Mouse (Mus musculus): ENCODE measurements at regions not wholly inside any gene's neighbourhood (a gene's known extent, or its start where the extent isn't known, plus 50 kb on each side); places are given as distances from the start of the nearest gene placed in this dataset.

GRCm38 (mm10) chr4:8366978-8367377 lies 128.1 kb upstream of the Car8 start:
- H3K9ac ChIP-seq (ENCODE audit: low read depth, low read length), result no peak overlapping the region
- no peaks in the 10 kb centered on the region for H3K36me3 ChIP-seq (ENCODE audit: control insufficient read depth, insufficient read depth, low read length)
- H3K9me3 ChIP-seq (ENCODE audit: control insufficient read depth, low read length), result no peaks in the 10 kb centered on the region
- H3K4me1 ChIP-seq (ENCODE audit: control insufficient read depth, insufficient read depth, low read length), result no peaks in the 10 kb centered on the region; the same call in 1 of the 2 replicates
- 72% methylated on average over 4 of the region's 4 CpGs for WGBS
- no peak overlapping the region for H3K4me3 ChIP-seq (ENCODE audit: low read depth, low read length)
- no peak overlapping the region for H3K27ac ChIP-seq (replicated peaks; ENCODE audit: low read depth, low read length)
- ATAC-seq (ENCODE audit: low read depth) (no peak), DNase-seq (ENCODE audit: low spot score) (no peak)
- H3K4me2 ChIP-seq (ENCODE audit: low read depth, low read length), result no peak overlapping the region
- H3K27me3 ChIP-seq (replicated peaks; ENCODE audit: control insufficient read depth, insufficient read depth, low read length), result no peaks in the 10 kb centered on the region

DNA sequence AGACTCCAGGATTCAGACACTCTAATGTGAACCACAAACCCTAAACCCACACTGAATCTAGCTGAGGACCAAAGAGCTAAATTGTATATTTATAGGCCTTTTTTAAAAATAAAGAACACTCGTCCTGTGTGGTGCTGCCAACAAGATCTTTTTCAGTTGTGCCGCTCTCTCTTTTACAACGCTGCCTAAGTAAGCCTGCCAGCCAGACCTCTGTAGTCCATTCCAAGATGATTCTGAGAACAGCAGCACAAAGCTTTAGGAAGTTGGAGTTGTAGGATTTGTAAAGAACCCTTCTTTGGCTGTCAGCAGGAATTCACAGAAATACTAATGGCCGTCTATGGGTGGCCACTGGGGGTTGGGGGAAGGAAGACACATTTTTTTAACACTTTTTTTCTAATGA lies 123.6 kb upstream of the Car8 start:
- no peaks in the 10 kb centered on the region for H3K9me3 ChIP-seq (ENCODE audit: control insufficient read depth, low read length)
- DNase-seq (ENCODE audit: low spot score), result peak; percentile 46
- 34% methylated on average over 4 of the region's 4 CpGs for WGBS
- H3K36me3 ChIP-seq (ENCODE audit: control insufficient read depth, insufficient read depth, low read length), result no peaks in the 10 kb centered on the region
- H3K4me2 ChIP-seq (ENCODE audit: low read depth, low read length), result no peak overlapping the region
- no peak overlapping the region for H3K9ac ChIP-seq (ENCODE audit: low read depth, low read length)
- no peaks in the 10 kb centered on the region for H3K27me3 ChIP-seq (replicated peaks; ENCODE audit: control insufficient read depth, insufficient read depth, low read length)
- H3K4me1 ChIP-seq (ENCODE audit: control insufficient read depth, insufficient read depth, low read length), result no peaks in the 10 kb centered on the region; the same call in 1 of the 2 replicates
- H3K27ac ChIP-seq (replicated peaks; ENCODE audit: low read depth, low read length), result no peak overlapping the region
- no peak overlapping the region for H3K4me3 ChIP-seq (ENCODE audit: low read depth, low read length)
- peak; percentile 22; the same call in 1 of the 2 replicates for ATAC-seq (ENCODE audit: low read depth)

DNA sequence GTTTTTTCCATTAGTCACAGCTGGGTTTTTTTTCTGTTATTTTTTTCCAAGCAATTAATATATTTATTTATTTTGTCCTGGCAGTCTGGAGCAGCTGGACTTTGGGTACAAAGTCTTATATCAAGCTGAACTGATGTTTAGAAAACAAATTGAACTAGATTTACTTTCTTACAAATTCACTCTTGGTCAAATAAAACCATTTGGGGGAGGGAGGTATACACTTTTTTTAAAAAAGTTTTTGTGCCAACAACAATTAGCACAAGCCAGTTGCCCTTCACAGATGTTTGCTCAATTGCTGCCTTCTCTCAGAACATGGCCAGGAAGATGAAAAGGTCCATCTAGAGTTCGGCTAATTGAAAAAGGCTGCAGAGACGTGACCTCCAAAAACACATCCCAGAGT lies 123.1 kb upstream of the Car8 start:
- Histone ChIP-seq H3K36me3 (ENCODE audit: control insufficient read depth, insufficient read depth, low read length) (no peaks in the 10 kb centered on the region), H3K4me2 (ENCODE audit: low read depth, low read length) (no peak overlapping the region), H3K9me3 (ENCODE audit: control insufficient read depth, low read length) (no peaks in the 10 kb centered on the region), H3K27me3 (replicated peaks; ENCODE audit: control insufficient read depth, insufficient read depth, low read length) (no peaks in the 10 kb centered on the region), H3K9ac (ENCODE audit: low read depth, low read length) (no peak overlapping the region), H3K4me3 (ENCODE audit: low read depth, low read length) (no peak overlapping the region), H3K27ac (replicated peaks; ENCODE audit: low read depth, low read length) (no peak overlapping the region), H3K4me1 (ENCODE audit: control insufficient read depth, insufficient read depth, low read length) (no peaks in the 10 kb centered on the region; the same call in 1 of the 2 replicates)
- 30% methylated on average over 2 of the region's 2 CpGs for WGBS
- DNase-seq (ENCODE audit: low spot score) (no peak), ATAC-seq (ENCODE audit: low read depth) (no peak)

DNA sequence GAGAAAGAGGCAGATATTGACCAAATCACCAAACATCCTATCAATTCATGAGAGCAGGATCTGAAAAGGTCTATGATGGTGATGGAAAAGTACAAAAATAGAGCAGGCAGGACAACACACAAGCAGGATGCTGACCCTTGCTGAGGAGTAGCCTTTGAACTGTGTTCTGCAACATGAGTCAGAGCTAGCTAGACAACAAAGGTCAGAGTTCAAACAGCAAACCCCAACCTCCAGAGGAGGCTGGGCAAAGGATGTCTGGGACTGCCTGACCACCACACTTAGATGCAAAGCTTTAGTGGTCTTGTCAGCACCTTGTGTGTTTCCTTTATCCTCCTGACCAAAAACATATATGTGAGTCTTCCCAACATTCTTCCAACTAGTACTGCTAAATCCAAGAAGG lies 122.5 kb upstream of the Car8 start:
- DNase-seq (ENCODE audit: low spot score) (no peak), ATAC-seq (ENCODE audit: low read depth) (no peak)
- no peak overlapping the region for H3K4me3 ChIP-seq (ENCODE audit: low read depth, low read length)
- H3K27me3 ChIP-seq (replicated peaks; ENCODE audit: control insufficient read depth, insufficient read depth, low read length), result no peaks in the 10 kb centered on the region
- H3K27ac ChIP-seq (replicated peaks; ENCODE audit: low read depth, low read length), result no peak overlapping the region
- H3K36me3 ChIP-seq (ENCODE audit: control insufficient read depth, insufficient read depth, low read length), result no peaks in the 10 kb centered on the region
- no peak overlapping the region for H3K4me2 ChIP-seq (ENCODE audit: low read depth, low read length)
- no peaks in the 10 kb centered on the region; the same call in 1 of the 2 replicates for H3K4me1 ChIP-seq (ENCODE audit: control insufficient read depth, insufficient read depth, low read length)
- H3K9ac ChIP-seq (ENCODE audit: low read depth, low read length), result no peak overlapping the region
- H3K9me3 ChIP-seq (ENCODE audit: control insufficient read depth, low read length), result no peaks in the 10 kb centered on the region

DNA sequence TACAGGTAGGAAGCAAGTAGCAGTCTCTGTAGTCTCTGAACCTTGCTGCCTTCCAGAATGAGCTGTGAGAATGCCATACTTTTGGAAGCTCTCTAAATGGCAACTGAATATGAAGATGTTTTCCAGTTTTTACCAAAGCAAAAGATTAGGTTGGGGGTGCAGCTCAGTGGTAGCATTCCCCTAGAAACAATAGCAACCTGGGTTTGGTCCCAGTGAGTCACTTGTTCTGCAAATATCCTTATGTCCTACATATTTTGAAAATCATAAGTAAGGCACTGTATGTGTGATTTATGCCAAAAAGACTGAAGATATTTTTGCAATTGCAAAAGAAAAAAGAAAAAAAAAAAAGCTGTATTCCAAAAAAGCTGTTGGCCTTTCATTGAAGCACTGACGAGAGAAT lies 118.6 kb upstream of the Car8 start:
- Histone ChIP-seq H3K27me3 (replicated peaks; ENCODE audit: control insufficient read depth, insufficient read depth, low read length) (no peaks in the 10 kb centered on the region), H3K27ac (replicated peaks; ENCODE audit: low read depth, low read length) (no peak overlapping the region), H3K9me3 (ENCODE audit: control insufficient read depth, low read length) (no peaks in the 10 kb centered on the region), H3K4me3 (ENCODE audit: low read depth, low read length) (no peak overlapping the region), H3K9ac (ENCODE audit: low read depth, low read length) (no peak overlapping the region), H3K4me2 (ENCODE audit: low read depth, low read length) (no peak overlapping the region), H3K36me3 (ENCODE audit: control insufficient read depth, insufficient read depth, low read length) (no peaks in the 10 kb centered on the region), H3K4me1 (ENCODE audit: control insufficient read depth, insufficient read depth, low read length) (no peaks in the 10 kb centered on the region)
- WGBS, result 91% methylated on average over 1 of the region's 1 CpGs
- ATAC-seq (ENCODE audit: low read depth) (no peak), DNase-seq (ENCODE audit: low spot score) (no peak)

DNA sequence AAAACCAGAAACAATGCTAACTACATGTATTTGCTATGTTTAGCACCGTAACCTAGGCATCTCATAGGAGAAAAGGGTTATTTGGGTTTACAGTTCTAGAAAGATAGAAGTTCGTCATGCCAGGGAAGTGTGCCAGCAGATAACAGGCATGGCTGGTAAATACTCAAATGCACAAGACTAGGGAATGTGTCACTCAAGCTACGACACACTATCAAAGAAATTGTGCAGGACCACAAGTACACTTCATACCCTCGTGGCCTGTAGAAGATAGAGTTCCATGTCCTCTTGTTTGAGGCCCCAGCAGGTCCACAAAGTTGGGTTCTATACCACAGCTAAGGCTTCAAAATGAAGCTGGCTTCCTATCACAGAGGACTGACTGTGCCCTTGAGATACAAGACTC lies 103.1 kb upstream of the Car8 start:
- H3K27ac ChIP-seq (replicated peaks; ENCODE audit: low read depth, low read length), result no peak overlapping the region
- H3K4me3 ChIP-seq (ENCODE audit: low read depth, low read length), result no peak overlapping the region
- no peak for ATAC-seq (ENCODE audit: low read depth)
- no peak overlapping the region for H3K9ac ChIP-seq (ENCODE audit: low read depth, low read length)
- no peaks in the 10 kb centered on the region for H3K9me3 ChIP-seq (ENCODE audit: control insufficient read depth, low read length)
- H3K4me1 ChIP-seq (ENCODE audit: control insufficient read depth, insufficient read depth, low read length), result no peaks in the 10 kb centered on the region
- 80% methylated on average over 4 of the region's 4 CpGs for WGBS
- H3K27me3 ChIP-seq (replicated peaks; ENCODE audit: control insufficient read depth, insufficient read depth, low read length), result no peaks in the 10 kb centered on the region
- no peaks in the 10 kb centered on the region for H3K36me3 ChIP-seq (ENCODE audit: control insufficient read depth, insufficient read depth, low read length)
- no peak overlapping the region for H3K4me2 ChIP-seq (ENCODE audit: low read depth, low read length)
- DNase-seq (ENCODE audit: low spot score), result no peak

DNA sequence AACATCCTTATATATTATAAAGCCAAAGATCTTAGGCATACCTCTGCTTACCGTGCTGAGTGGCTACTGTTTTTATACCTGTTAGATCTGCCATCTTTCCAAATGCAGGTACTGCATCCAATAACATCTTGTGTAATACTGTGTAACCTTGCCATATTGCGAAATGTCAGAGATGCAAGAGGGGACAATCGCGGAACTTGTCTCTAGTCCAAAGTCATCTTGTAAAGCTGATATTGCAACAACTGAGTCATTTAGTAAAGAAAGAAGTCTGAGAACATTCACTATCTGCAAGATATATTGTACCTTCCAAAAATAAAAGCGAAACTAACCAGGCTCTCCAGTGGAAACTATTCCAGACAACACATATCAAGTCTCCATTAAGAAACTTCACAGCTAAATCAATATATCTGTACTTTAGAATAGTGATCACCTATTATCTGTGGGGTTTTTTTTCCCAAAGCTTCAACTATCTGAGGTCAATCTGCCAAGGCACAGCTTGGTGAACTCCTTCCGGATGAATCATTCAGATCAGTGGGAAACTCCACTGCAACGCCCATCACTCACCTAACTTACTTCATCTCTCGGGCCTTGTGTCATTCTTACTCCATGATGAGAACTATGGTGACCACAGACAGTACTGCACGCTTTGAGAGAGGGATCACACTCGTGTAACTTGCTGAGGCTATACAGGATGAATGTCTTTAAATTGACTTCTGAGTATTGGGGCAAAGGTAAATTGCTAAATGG lies 70.6 kb upstream of the Car8 start:
- no peak for ATAC-seq (ENCODE audit: low read depth)

GRCm38 (mm10) chr4:8292563-8292962 lies 53.7 kb upstream of the Car8 start:
- DNase-seq (ENCODE audit: low spot score), result no peak
- no peak overlapping the region for H3K4me2 ChIP-seq (ENCODE audit: low read depth, low read length)
- H3K4me1 ChIP-seq (ENCODE audit: control insufficient read depth, insufficient read depth, low read length), result no peaks in the 10 kb centered on the region
- no peak for ATAC-seq (ENCODE audit: low read depth)
- no peaks in the 10 kb centered on the region for H3K9me3 ChIP-seq (ENCODE audit: control insufficient read depth, low read length)
- WGBS, result 91% methylated on average over 1 of the region's 1 CpGs
- H3K9ac ChIP-seq (ENCODE audit: low read depth, low read length), result no peak overlapping the region
- no peak overlapping the region for H3K4me3 ChIP-seq (ENCODE audit: low read depth, low read length)
- H3K36me3 ChIP-seq (ENCODE audit: control insufficient read depth, insufficient read depth, low read length), result no peaks in the 10 kb centered on the region
- H3K27me3 ChIP-seq (replicated peaks; ENCODE audit: control insufficient read depth, insufficient read depth, low read length), result no peaks in the 10 kb centered on the region
- no peak overlapping the region for H3K27ac ChIP-seq (replicated peaks; ENCODE audit: low read depth, low read length)

More for the DNA sequence above, 70.6 kb upstream of the Car8 start:
- H3K27ac ChIP-seq (replicated peaks; ENCODE audit: low read depth, low read length), result no peak overlapping the region
- H3K4me1 ChIP-seq (ENCODE audit: control insufficient read depth, insufficient read depth, low read length), result no peaks in the 10 kb centered on the region
- DNase-seq (ENCODE audit: low spot score), result no peak
- WGBS, result 91% methylated on average over 10 of the region's 10 CpGs
- H3K36me3 ChIP-seq (ENCODE audit: control insufficient read depth, insufficient read depth, low read length), result no peaks in the 10 kb centered on the region
- no peaks in the 10 kb centered on the region for H3K27me3 ChIP-seq (replicated peaks; ENCODE audit: control insufficient read depth, insufficient read depth, low read length)
- no peak overlapping the region for H3K4me2 ChIP-seq (ENCODE audit: low read depth, low read length)
- H3K9me3 ChIP-seq (ENCODE audit: control insufficient read depth, low read length), result no peaks in the 10 kb centered on the region
- no peak overlapping the region for H3K4me3 ChIP-seq (ENCODE audit: low read depth, low read length)
- no peak overlapping the region for H3K9ac ChIP-seq (ENCODE audit: low read depth, low read length)
